Mouse (Mus musculus) liver, embryonic 16.5 days (tissue): Measurements from ENCODE around the gene Msrb1. TPM values are rescaled to one million over a fixed set of nuclear protein-coding genes. Genes with fewer than 3 reads are reported as not detected.

Experiments used
- ATAC-seq: fragments of 200-750 bp; cut with Nextera tagmentation; 2 replicates; pipeline ENCODE4 v1.8.0; 2017; ENCODE audit warnings: low read depth, mild to moderate bottlenecking, moderate number of reproducible peaks, moderate library complexity
- H3K27ac ChIP-seq: fragments of 300-500 bp; sonication (generic); 2 replicates; pipeline ENCODE4 v1.5.1; 2014; ENCODE audit warnings: mild to moderate bottlenecking, low read length
- H3K27me3 ChIP-seq: fragments of 300-500 bp; sonication (generic); 2 replicates; pipeline ENCODE4 v1.6.1; 2014; ENCODE audit warnings: low read depth, low read length, mixed read lengths; ENCODE audit not compliant: control insufficient read depth, insufficient read depth
- H3K36me3 ChIP-seq: fragments of 300-500 bp; sonication (generic); 2 replicates; pipeline ENCODE4 v1.6.1; 2014; ENCODE audit warnings: mild to moderate bottlenecking; ENCODE audit not compliant: control insufficient read depth, insufficient read depth
- H3K4me1 ChIP-seq: fragments of 300-500 bp; sonication (generic); 2 replicates; pipeline ENCODE4 v1.6.1; 2014; ENCODE audit warnings: low read depth, low read length, mixed read lengths; ENCODE audit not compliant: control insufficient read depth
- H3K4me2 ChIP-seq: fragments of 300-500 bp; sonication (generic); 2 replicates; pipeline ENCODE4 v1.6.1; 2014; ENCODE audit warnings: low read depth, low read length, mixed read lengths
- H3K4me3 ChIP-seq: fragments of 300-500 bp; sonication (generic); 2 replicates; pipeline ENCODE4 v1.5.1; 2014; ENCODE audit warnings: low read depth, mild to moderate bottlenecking, low read length
- H3K9ac ChIP-seq: fragments of 300-500 bp; sonication (generic); 2 replicates; pipeline ENCODE4 v1.6.1; 2014; ENCODE audit warnings: low read depth, low read length
- H3K9me3 ChIP-seq: fragments of 300-500 bp; sonication (generic); replicated peaks from 2 replicates; pipeline ENCODE4 v1.6.1; 2016; ENCODE audit warnings: low read length; ENCODE audit not compliant: control insufficient read depth
- WGBS: fragments of 180-500 bp; shearing (Covaris S2); extraction: QIAGEN DNeasy Blood & Tissue Kit; methylation state at CpG from one replicate; pipeline ENCODE4 v1.1.7; 2014; ENCODE audit not compliant: insufficient replicate concordance; 5-methylcytosine and 5-hydroxymethylcytosine counted together
- polyA plus RNA-seq: library from polyadenylated mRNA; unstranded; fragments of >200 nt; fragmentation: Nextera tagmentation; extraction: Ambion mirVana; gene quantifications from 2 replicates; pipeline ENCODE4 v1.2.1, GENCODE M21; 2015

Gene Msrb1
- polyA plus RNA-seq = 30.0 and 33.9 TPM in 2 replicates

DNA sequence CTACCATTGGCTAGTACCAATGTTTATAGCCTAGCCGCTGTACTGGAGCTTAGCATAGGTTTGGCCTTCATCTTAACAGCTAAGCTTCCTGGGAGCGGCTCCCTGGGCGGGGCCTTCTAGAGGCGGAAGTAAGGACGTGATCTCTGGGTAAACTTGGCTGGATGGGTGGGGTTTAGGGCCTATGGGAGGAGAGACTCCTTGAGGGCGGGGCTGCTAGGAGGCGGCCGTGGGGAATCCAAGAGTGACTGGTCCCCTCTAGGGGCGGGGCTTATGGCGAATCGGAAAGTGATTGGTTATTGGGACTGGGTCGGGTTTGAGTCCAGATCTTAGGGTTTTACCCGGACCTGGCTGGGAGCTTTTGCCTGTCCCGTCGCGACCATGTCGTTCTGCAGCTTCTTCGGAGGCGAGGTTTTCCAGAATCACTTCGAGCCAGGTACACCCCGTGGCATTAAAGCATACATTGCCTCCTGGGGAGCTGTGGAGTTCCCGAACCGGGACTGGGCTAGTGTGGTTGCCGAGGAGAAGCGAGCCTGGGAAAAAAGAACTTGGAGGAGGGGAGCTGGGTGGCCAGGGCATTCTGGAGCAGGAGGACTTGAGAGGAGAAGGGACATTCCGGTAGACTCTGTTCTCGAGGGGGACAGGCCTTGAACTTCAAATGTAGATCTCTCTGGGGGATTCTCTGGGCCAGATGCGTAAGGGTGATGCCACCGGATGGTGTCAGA is at the start of gene Msrb1:
Gene Msrb1 (plus strand): TSS at position 313 of the 722 bp plus-strand sequence.
- WGBS = under 1% methylated on average over 29 of the region's 29 CpGs
- peak; percentile 98 for ATAC-seq
- Histone ChIP-seq H3K9me3 (no peaks in the 10 kb centered on the region), H3K27ac (peak within 1 kb of the TSS; percentile 88), H3K27me3 (no peaks in the 10 kb centered on the region), H3K36me3 (peaks cover 3% of the 10 kb centered on the region), H3K4me3 (peak within 1 kb of the TSS; percentile 76), H3K4me1 (peaks cover 29% of the 10 kb centered on the region), H3K4me2 (peak within 1 kb of the TSS; percentile 95), H3K9ac (peak within 1 kb of the TSS; percentile 78)

GRCm38 (mm10) chr17:24687146-24687595 is 49.3 kb upstream of the Msrb1 start:
- peaks cover 48% of the 10 kb centered on the region for H3K27me3 ChIP-seq
- ATAC-seq = peak; percentile 74

DNA sequence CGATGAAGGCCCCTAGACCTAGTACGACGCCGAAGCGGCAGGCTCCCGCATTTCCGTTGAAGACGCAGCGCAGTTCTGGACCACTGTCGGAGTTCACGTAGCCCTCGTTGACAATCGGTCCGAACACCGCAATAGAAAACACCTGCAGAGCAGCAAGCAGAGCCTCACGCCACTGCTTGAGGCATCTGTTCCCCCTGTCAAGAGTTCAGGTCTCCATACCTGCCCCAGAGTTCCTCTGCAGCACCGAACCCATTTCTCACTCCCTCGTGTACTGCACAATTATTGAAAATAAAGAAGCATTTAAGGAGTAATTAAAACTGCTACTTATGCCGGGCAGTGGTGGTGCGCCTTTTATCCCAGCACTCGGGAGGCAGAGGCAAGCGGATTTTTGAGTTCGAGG is 48.8 kb upstream of the Msrb1 start:
- 16% methylated on average over 23 of the region's 23 CpGs for WGBS
- H3K27me3 ChIP-seq = peaks cover 49% of the 10 kb centered on the region
- peaks cover 19% of the 10 kb centered on the region for H3K4me1 ChIP-seq
- H3K4me2 ChIP-seq = peak overlapping the region; percentile 78
- no peak overlapping the region for H3K27ac ChIP-seq
- ATAC-seq = no peak
- H3K36me3 ChIP-seq = no peaks in the 10 kb centered on the region; the same call in 1 of the 2 replicates
- no peaks in the 10 kb centered on the region for H3K9me3 ChIP-seq
- no peak overlapping the region; the same call in 1 of the 2 replicates for H3K9ac ChIP-seq
- peak overlapping the region; percentile 59 for H3K4me3 ChIP-seq

More at GRCm38 (mm10) chr17:24687146-24687595, 49.3 kb upstream of the Msrb1 start:
- Histone ChIP-seq H3K36me3 (no peaks in the 10 kb centered on the region; the same call in 1 of the 2 replicates), H3K27ac (no peak overlapping the region), H3K4me3 (peak overlapping the region; percentile 59), H3K4me2 (peak overlapping the region; percentile 78), H3K4me1 (peaks cover 19% of the 10 kb centered on the region), H3K9me3 (no peaks in the 10 kb centered on the region), H3K9ac (peak overlapping the region; percentile 44; the same call in 1 of the 2 replicates)
- under 1% methylated on average over 24 of the region's 25 CpGs for WGBS

- H3K27me3 ChIP-seq = peaks cover 49% of the 10 kb centered on the region
- WGBS = 3% methylated on average over 55 of the region's 55 CpGs
- H3K9ac ChIP-seq = no peak within 1 kb of the TSS
- ATAC-seq = no peak
- peak within 1 kb of the TSS; percentile 44 for H3K4me2 ChIP-seq
- H3K4me3 ChIP-seq = peak within 1 kb of the TSS; percentile 26
- H3K27ac ChIP-seq = no peak within 1 kb of the TSS
- no peaks in the 10 kb centered on the region for H3K9me3 ChIP-seq
- peaks cover 19% of the 10 kb centered on the region for H3K4me1 ChIP-seq
- no peaks in the 10 kb centered on the region; the same call in 1 of the 2 replicates for H3K36me3 ChIP-seq
Measured at GRCm38 (mm10) chr17:24689251-24690081, 47.0 kb upstream of the Msrb1 start, which contains the start of gene Syngr3. Syngr3 (minus strand) TSS chr17:24689955.

- H3K27me3 ChIP-seq = peaks cover 45% of the 10 kb centered on the region
- H3K9me3 ChIP-seq = no peaks in the 10 kb centered on the region
- H3K4me1 ChIP-seq = peaks cover 28% of the 10 kb centered on the region
Measured at GRCm38 (mm10) chr17:24692385-24692784, 44.1 kb upstream of the Msrb1 start.

DNA sequence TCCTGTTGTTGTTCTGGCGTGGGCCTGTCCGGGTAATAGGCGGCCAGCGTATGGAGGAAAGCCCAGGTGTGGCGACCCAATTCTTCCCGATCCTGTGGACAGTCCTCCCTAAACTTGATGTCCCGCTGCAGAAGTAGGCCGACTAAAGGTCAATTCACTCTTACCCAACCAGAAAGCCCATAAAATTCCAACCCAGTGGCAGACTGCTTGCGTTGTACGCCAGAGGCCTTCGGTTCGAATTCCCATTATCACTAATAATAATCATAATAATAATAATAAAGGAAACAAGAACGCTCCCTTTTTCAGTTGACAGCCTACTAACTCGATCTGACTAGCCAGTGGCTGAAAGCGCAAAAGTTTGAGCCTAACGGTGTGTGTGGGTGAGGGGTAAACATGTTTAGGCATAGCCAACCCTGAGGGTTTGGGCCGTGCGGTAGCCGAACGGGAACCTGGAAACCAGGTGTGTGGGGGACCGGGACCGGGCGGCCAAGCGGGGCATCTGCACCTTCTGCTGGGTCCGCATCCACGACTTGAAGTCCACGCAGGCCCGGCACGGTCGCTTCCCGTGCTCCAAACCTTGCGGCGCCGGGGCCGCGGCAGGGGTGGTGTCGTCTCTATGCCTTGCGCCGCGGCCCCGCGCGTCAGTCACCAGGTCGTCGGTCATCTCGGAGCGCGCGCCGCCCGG is 41.0 kb upstream of the Msrb1 start:
- ATAC-seq = peak; percentile 3; the same call in 1 of the 2 replicates
- Histone ChIP-seq H3K9ac (peak overlapping the region; percentile 86), H3K36me3 (no peaks in the 10 kb centered on the region; the same call in 1 of the 2 replicates), H3K4me1 (peaks cover 19% of the 10 kb centered on the region), H3K27ac (peak overlapping the region; percentile 80), H3K27me3 (peaks cover 14% of the 10 kb centered on the region), H3K9me3 (no peaks in the 10 kb centered on the region), H3K4me3 (peak overlapping the region; percentile 85), H3K4me2 (peak overlapping the region; percentile 94)
- 8% methylated on average over 51 of the region's 51 CpGs for WGBS

More at GRCm38 (mm10) chr17:24692385-24692784, 44.1 kb upstream of the Msrb1 start:
- no peak overlapping the region for H3K9ac ChIP-seq
- 53% methylated on average over 5 of the region's 5 CpGs for WGBS
- H3K27ac ChIP-seq = no peak overlapping the region
- H3K4me2 ChIP-seq = no peak overlapping the region
- H3K4me3 ChIP-seq = no peak overlapping the region
- no peak for ATAC-seq
- H3K36me3 ChIP-seq = no peaks in the 10 kb centered on the region; the same call in 1 of the 2 replicates

DNA sequence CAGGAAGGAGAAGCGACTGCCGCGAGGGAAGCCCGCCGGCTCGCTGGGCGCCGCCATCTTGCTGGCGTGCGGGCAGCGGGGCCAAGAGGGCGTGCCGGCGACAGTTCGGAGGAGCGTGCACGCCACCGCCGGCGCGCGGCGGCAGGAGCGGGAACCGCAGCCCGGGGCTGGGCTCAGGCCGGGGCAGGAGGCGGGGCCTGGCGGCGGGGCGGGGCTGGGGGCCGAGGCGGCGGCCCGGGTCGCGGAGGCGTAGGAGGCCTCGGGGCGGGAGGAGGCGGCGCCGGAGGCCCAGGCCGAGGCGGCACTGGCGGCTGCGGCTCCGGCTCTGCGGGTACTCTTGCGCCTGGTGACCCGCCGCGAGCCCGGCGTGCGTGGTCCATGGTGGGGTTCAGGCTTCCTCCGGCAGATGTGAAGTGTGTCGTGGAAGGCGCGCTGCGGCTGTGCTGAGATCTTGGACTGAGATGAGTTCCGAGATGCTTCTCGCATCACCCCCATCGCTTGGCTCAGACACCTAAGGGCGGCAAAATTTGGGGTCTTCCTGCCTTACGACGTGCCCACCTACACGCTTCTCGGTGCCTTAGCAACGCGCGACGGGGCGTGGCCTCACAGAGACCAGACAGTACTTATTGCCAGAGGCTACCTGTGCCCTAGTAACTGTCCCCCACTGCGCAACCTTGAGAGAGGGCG is 40.3 kb upstream of the Msrb1 start, which contains the start of the genes Gfer and Noxo1:
Gene Gfer (minus strand): TSS at position 146 of the 687 bp plus-strand sequence.
Gene Noxo1 (plus strand): TSS at position 224 of the 687 bp plus-strand sequence.
- peak; percentile 97 for ATAC-seq
- WGBS = under 1% methylated on average over 75 of the region's 76 CpGs
- no peaks in the 10 kb centered on the region for H3K9me3 ChIP-seq

GRCm38 (mm10) chr17:24697985-24698384 is 38.5 kb upstream of the Msrb1 start:
- ATAC-seq = no peak
- no peak overlapping the region for H3K4me3 ChIP-seq
- no peaks in the 10 kb centered on the region for H3K9me3 ChIP-seq
- no peak overlapping the region for H3K9ac ChIP-seq
- peaks cover 14% of the 10 kb centered on the region for H3K36me3 ChIP-seq
- no peak overlapping the region for H3K27ac ChIP-seq
- WGBS = 21% methylated on average over 5 of the region's 5 CpGs
- no peak overlapping the region for H3K4me2 ChIP-seq
- H3K4me1 ChIP-seq = peaks cover 19% of the 10 kb centered on the region
- no peaks in the 10 kb centered on the region for H3K27me3 ChIP-seq

More for the DNA sequence above, 40.3 kb upstream of the Msrb1 start, which contains the start of the genes Gfer and Noxo1:
- Histone ChIP-seq H3K27me3 (peaks cover 7% of the 10 kb centered on the region), H3K4me1 (peaks cover 19% of the 10 kb centered on the region), H3K9ac (peak within 1 kb of the TSS; percentile 86), H3K36me3 (peaks cover 5% of the 10 kb centered on the region; the same call in 1 of the 2 replicates), H3K4me2 (peak within 1 kb of the TSS; percentile 94), H3K4me3 (peak within 1 kb of the TSS; percentile 85), H3K27ac (peak within 1 kb of the TSS; percentile 80)
